Mouse (Mus musculus): ENCODE results near the gene Rtp2.

GRCm38 (mm10) chr16:23947654-23948053, 15.5 kb upstream of the Rtp2 start:
- no peak for TF ChIP-seq CTCF (IDR thresholded peaks at IDR 0.05; ENCODE audit: low read depth, low read length)
- TF ChIP-seq GATA1 (IDR thresholded peaks at IDR 0.05; ENCODE audit: borderline replicate concordance, low read length), result no peak

Data from G1E (cell line).